Mouse (Mus musculus) CH12.LX (cell line): Measurements from ENCODE around the gene Otud7b. TPM values are rescaled to one million over a fixed set of nuclear protein-coding genes. Genes with fewer than 3 reads are reported as not detected.

Experiments
- DNase-seq: peaks from one replicate; pipeline ENCODE4 v3.0.0-alpha.2; 2013; ENCODE audit errors: extremely low read depth
- H3K27ac ChIP-seq: 2 replicates; pipeline ENCODE4 v1.5.1; 2012; ENCODE audit warnings: low read depth, mild to moderate bottlenecking, control low read depth, moderate library complexity; ENCODE audit not compliant: insufficient read depth
- H3K27me3 ChIP-seq: replicated peaks from 2 replicates; pipeline ENCODE3; 2012; ENCODE audit warnings: inconsistent platforms
- H3K36me3 ChIP-seq, 2 experiments: replicated peaks in 1 of 2; 2 replicates each; pipeline versions ENCODE3 to v1.6.1; 2012; ENCODE audit warnings: inconsistent platforms in 1 of 2, low read length in 1 of 2, mild to moderate bottlenecking in 1 of 2, mixed read lengths in 1 of 2, moderate library complexity in 1 of 2; ENCODE audit not compliant: control insufficient read depth in 1 of 2, insufficient read depth in 1 of 2
- H3K4me1 ChIP-seq, 2 experiments: 2 replicates each; pipeline ENCODE4 v1.6.1; 2012; ENCODE audit warnings: inconsistent platforms in 1 of 2, moderate library complexity in 1 of 2; ENCODE audit not compliant: insufficient read depth in 2 of 2, control insufficient read depth in 1 of 2
- H3K4me2 ChIP-seq: 2 replicates; pipeline ENCODE4 v1.6.1; 2012; ENCODE audit warnings: low read depth, mild to moderate bottlenecking, control low read depth; ENCODE audit not compliant: poor library complexity, insufficient read depth, severe bottlenecking
- H3K4me3 ChIP-seq, 3 experiments: fragments of 150-350 bp in 1 of 3; sonication (generic) in 1 of 3; replicated peaks in 1 of 3; 2 replicates each; pipeline versions ENCODE3 to v1.5.1; 2011 to 2012; ENCODE audit warnings: low read depth in 2 of 3, low read length in 2 of 3, mild to moderate bottlenecking in 2 of 3, moderate library complexity in 2 of 3, control low read depth in 1 of 3, improper control_type of control experiment in 1 of 3, inconsistent platforms in 1 of 3, mixed read lengths in 1 of 3; ENCODE audit not compliant: poor library complexity in 1 of 3
- H3K79me2 ChIP-seq: replicated peaks from 2 replicates; pipeline ENCODE4 v1.6.1; 2012; ENCODE audit warnings: mild to moderate bottlenecking, moderate library complexity; ENCODE audit not compliant: control insufficient read depth, poor library complexity, insufficient read depth, severe bottlenecking; ENCODE audit errors: extremely low read depth
- H3K9ac ChIP-seq: 2 replicates; pipeline ENCODE4 v1.6.1; 2012; ENCODE audit warnings: low read depth, mild to moderate bottlenecking, control low read depth, moderate library complexity; ENCODE audit not compliant: insufficient read depth
- H3K9me3 ChIP-seq: replicated peaks from 2 replicates; pipeline ENCODE3; 2012; ENCODE audit warnings: low read length, inconsistent platforms, mixed read lengths
- CHD2 ChIP-seq: IDR thresholded peaks from 2 replicates; pipeline ENCODE4 v1.6.1; 2011; ENCODE audit warnings: low read length, improper control_type of control experiment
- MAFK ChIP-seq: IDR thresholded peaks from 2 replicates; pipeline ENCODE4 v1.6.1; 2011; ENCODE audit warnings: low read length, improper control_type of control experiment; ENCODE audit not compliant: insufficient replicate concordance
- MEF2A ChIP-seq: IDR thresholded peaks from 2 replicates; pipeline ENCODE4 v1.6.1; 2014; ENCODE audit warnings: low read depth, mild to moderate bottlenecking, inconsistent platforms, low read length, improper control_type of control experiment, borderline replicate concordance
- POLR2AphosphoS2 ChIP-seq: IDR thresholded peaks from 2 replicates; pipeline ENCODE4 v1.6.1; 2011; ENCODE audit warnings: low read depth, low read length, improper control_type of control experiment
- RAD21 ChIP-seq: IDR thresholded peaks from 2 replicates; pipeline ENCODE4 v1.6.1; 2011; ENCODE audit warnings: low read depth, mild to moderate bottlenecking, low read length, improper control_type of control experiment, moderate library complexity
- SMC3 ChIP-seq: IDR thresholded peaks from 2 replicates; pipeline ENCODE4 v1.6.1; 2011; ENCODE audit warnings: low read depth, low read length, improper control_type of control experiment
- USF1 ChIP-seq: IDR thresholded peaks from 2 replicates; pipeline ENCODE4 v1.6.1; 2014; ENCODE audit warnings: low read depth, mild to moderate bottlenecking, inconsistent platforms, low read length, improper control_type of control experiment
- dilution Hi-C: fragments of 300-500 bp; cut with MboI; formaldehyde crosslinking; loops from 2 replicates; pipeline ENCODE4 v1.14.3; 2020; ENCODE audit warnings: low sequenced_read_pairs; ENCODE audit not compliant: extremely low pct_unique_long_range_greater_than_20kb, extremely low pct_ligation_motif_present
- in situ Hi-C: fragments of 300-500 bp; cut with MboI; formaldehyde crosslinking; loops from 3 replicates; pipeline ENCODE4 v1.14.3; 2019; ENCODE audit warnings: low sequenced_read_pairs, low pct_ligation_motif_present, low pct_unique_long_range_greater_than_20kb, mixed read lengths
- polyA plus RNA-seq: library from polyadenylated mRNA; unstranded; fragments of >175 nt; gene quantifications from 2 replicates; pipeline ENCODE4 v1.2.1, GENCODE M21; 2012; ENCODE audit warnings: low read depth; ENCODE audit not compliant: insufficient read length
- total RNA-seq, 2 experiments: library from RNA; depleted of rRNA; stranded (reverse); fragments of 300-350 nt in 1 of 2; fragments of >200 nt in 1 of 2; gene quantifications; 2 replicates each; pipeline ENCODE4 v1.2.3; 2012 to 2014

Otud7b gene
- total and polyA plus RNA-seq, 3 experiments = 12.3 to 17.7 (median 14.9) TPM

- Histone ChIP-seq H3K27me3 (no peaks in the 10 kb centered on the region), H3K36me3 (peaks cover 43 to 57% of the 10 kb centered on the region in 2 experiments), H3K79me2 (peaks cover 37% of the 10 kb centered on the region), H3K27ac (no peak overlapping the region)
- in situ Hi-C loops = no loop called here
- no peak for TF ChIP-seq MAFK
- no peak for TF ChIP-seq SMC3
- TF ChIP-seq CHD2 = no peak
- TF ChIP-seq RAD21 = no peak
- TF ChIP-seq, all 38 proteins: peak for 0
- DNase-seq = no peak
- H3K4me1 ChIP-seq = peaks cover 8 to 38% of the 10 kb centered on the region in 2 experiments
- H3K4me2 ChIP-seq = no peak overlapping the region
- no peaks in the 10 kb centered on the region for H3K9me3 ChIP-seq
- H3K4me3 ChIP-seq = no peak overlapping the region
- dilution Hi-C loops = no loop called here
- H3K9ac ChIP-seq = no peak overlapping the region
Measured at GRCm38 (mm10) chr3:96175251-96175650, 70.9 kb downstream of the Otud7b start.

GRCm38 (mm10) chr3:96178427-96178826, 74.1 kb downstream of the Otud7b start:
- H3K4me3 ChIP-seq = no peak overlapping the region
- H3K9me3 ChIP-seq = no peaks in the 10 kb centered on the region
- H3K4me1 ChIP-seq = peaks cover 13 to 46% of the 10 kb centered on the region in 2 experiments
- H3K27me3 ChIP-seq = no peaks in the 10 kb centered on the region
- peaks cover 23% of the 10 kb centered on the region for H3K79me2 ChIP-seq
- no peak overlapping the region for H3K27ac ChIP-seq
- in situ Hi-C loops (no loop called here), dilution Hi-C loops (no loop called here)
- H3K36me3 ChIP-seq = peaks cover 40 to 55% of the 10 kb centered on the region in 2 experiments
- peak; percentile 60; the same call in 1 of the 2 replicates for TF ChIP-seq POLR2AphosphoS2
- no peak for TF ChIP-seq USF1
- no peak for DNase-seq
- no peak overlapping the region for H3K4me2 ChIP-seq
- no peak overlapping the region for H3K9ac ChIP-seq

DNA sequence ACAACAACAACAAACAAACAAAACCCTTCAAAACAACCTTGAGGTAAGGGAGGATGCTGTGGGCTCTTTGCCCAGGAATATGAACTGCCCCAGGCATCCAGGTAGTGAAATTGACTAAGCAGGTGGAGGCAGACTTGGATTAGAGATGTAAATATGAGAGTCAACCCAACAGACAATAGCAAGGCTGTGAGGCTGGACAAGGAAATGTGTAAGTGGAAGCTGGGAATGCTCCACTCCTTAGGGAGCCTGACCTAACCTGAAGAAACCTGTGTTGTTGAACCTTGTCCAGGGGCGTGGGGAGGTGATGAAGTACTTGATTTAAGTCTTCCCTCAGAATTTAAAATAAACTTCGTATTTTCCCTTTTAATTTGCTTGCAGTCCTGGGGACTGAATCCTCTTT, 74.6 kb downstream of the Otud7b start:
- Histone ChIP-seq H3K36me3 (peaks cover 36 to 54% of the 10 kb centered on the region in 2 experiments), H3K27me3 (no peaks in the 10 kb centered on the region), H3K4me3 (no peak overlapping the region), H3K9me3 (no peaks in the 10 kb centered on the region), H3K9ac (no peak overlapping the region), H3K79me2 (peaks cover 18% of the 10 kb centered on the region), H3K4me2 (no peak overlapping the region), H3K4me1 (peaks cover 10 to 42% of the 10 kb centered on the region in 2 experiments), H3K27ac (no peak overlapping the region)
- TF ChIP-seq MEF2A = no peak
- TF ChIP-seq POLR2AphosphoS2 = peak; percentile 69; the same call in 1 of the 2 replicates
- in situ Hi-C loops = no loop called here
- dilution Hi-C loops = no loop called here
- no peak for DNase-seq
